Mouse (Mus musculus) liver, adult 2 months (tissue): ENCODE results near the gene Plekhf1.

Experiments used
- CTCF ChIP-seq: fragments of 200-500 bp; IDR thresholded peaks from 2 replicates; pipeline ENCODE4 v1.5.1; 2011; ENCODE audit warnings: low read depth, low read length, control low read depth
- POLR2A ChIP-seq: fragments of 200-500 bp; IDR thresholded peaks from 2 replicates; pipeline ENCODE4 v1.6.1; 2011; ENCODE audit warnings: low read length, control low read depth; ENCODE audit not compliant: insufficient read depth; ENCODE audit errors: extremely low read depth

DNA sequence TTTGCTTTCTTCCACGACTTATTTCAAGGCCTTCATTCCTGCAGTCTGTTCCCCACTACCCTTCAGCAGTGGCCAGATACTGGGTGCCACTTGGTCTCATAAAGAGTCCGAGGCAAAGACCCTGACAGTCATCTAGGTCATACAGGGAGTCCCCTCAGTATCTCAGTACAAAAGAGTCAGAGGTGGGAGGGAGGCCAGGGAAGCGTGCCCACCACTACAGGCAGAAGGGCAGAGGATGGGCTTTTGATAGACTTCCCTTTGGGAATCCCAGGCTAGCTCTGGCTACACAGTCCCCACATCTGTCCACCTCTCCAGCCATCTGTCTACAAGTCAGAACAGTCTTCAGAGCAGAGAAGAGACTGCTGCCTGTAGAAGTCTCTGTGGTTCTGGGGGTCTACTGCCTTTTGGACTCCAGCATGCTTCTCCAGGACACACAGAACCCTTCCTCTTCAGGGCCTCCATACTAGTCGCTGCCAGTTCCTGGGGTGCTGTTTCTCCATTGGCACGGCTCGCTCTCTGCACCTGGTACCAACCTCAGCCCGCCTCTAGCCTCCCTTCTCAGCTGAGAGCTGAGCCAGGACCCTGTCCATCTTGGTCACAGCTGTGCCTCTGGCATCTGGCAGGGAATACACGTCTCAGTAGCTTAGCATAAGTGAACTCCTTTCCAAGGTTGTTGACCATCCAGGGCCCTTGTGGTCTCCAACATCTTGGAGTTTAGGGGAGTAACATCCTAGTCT lies 9.0 kb downstream of the Plekhf1 start:
- TF ChIP-seq CTCF = no peak
- TF ChIP-seq POLR2A = no peak
